Mouse (Mus musculus): ENCODE results near the gene Gm5800. TPM values are rescaled to one million over a fixed set of nuclear protein-coding genes. Genes with fewer than 3 reads are reported as not detected.
"Not testable (repeated sequence)": the region's sequence is repeated elsewhere in the genome, so short reads cannot be mapped to it uniquely, and the experiment has no call there.

Gene Gm5800
- polyA plus RNA-seq (2015; fragmentation: Nextera tagmentation; extraction: Ambion mirVana): not detected in 2 replicates

DNA sequence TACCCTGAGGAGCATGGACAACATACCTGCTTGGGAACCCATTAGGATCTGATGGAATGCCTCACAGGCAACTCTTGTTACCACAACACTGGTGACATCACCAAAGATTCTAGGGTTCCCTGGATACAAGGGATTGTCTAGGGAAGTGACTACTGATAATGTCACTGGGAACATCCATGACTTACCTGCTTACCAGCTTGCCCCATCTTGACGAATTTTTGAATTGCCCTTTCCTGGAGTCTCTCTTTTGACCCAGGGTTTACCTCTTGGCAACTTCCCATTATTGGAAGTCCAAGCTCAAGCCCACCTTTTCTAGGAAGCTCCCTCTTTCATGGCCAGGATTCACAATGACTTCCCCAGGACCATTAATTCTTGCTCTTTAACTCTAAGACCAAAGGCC is at the start of gene Gm5800:
Gm5800 (minus strand) TSS at position 101 of the 400 bp plus-strand sequence.
- no peak for ATAC-seq (ENCODE audit: low read depth)
- Histone ChIP-seq H3K4me1 (replicated peaks) (no peaks in the 10 kb centered on the region), H3K27me3 (no peaks in the 10 kb centered on the region), H3K9ac (no peak within 1 kb of the TSS), H3K9me3 (no peaks in the 10 kb centered on the region), H3K36me3 (no peaks in the 10 kb centered on the region), H3K4me2 (no peak within 1 kb of the TSS), H3K4me3 (no peak within 1 kb of the TSS), H3K27ac (replicated peaks) (no peak within 1 kb of the TSS)
- WGBS: 50% methylated on average over 1 of the region's 1 CpGs

DNA sequence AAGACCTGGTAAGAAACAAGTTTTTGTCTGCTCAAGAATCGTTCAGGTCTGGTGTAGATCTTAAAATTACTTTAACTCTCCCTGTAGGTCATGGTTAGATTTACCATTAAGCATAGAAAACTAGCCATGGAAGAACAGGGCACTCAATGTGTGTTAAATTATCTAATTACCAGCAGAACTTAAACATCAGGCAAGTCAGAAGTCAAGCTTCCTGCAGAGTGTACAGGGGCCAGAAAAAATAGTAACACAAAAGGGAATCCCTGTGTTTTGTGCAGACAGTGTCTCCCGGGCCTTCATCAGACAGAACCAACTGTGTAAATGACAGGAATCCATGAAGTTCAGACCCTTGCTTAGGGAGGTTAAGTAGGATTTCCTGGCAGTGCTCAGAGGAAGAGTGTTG is 39.0 kb upstream of the Gm5800 start:
- Histone ChIP-seq H3K27me3 (no peaks in the 10 kb centered on the region), H3K9me3 (no peaks in the 10 kb centered on the region), H3K27ac (replicated peaks) (no peak overlapping the region), H3K4me3 (no peak overlapping the region), H3K9ac (no peak overlapping the region), H3K4me2 (no peak overlapping the region), H3K4me1 (replicated peaks) (no peaks in the 10 kb centered on the region), H3K36me3 (no peaks in the 10 kb centered on the region)
- WGBS: 75% methylated on average over 2 of the region's 2 CpGs
- ATAC-seq (ENCODE audit: low read depth): no peak

DNA sequence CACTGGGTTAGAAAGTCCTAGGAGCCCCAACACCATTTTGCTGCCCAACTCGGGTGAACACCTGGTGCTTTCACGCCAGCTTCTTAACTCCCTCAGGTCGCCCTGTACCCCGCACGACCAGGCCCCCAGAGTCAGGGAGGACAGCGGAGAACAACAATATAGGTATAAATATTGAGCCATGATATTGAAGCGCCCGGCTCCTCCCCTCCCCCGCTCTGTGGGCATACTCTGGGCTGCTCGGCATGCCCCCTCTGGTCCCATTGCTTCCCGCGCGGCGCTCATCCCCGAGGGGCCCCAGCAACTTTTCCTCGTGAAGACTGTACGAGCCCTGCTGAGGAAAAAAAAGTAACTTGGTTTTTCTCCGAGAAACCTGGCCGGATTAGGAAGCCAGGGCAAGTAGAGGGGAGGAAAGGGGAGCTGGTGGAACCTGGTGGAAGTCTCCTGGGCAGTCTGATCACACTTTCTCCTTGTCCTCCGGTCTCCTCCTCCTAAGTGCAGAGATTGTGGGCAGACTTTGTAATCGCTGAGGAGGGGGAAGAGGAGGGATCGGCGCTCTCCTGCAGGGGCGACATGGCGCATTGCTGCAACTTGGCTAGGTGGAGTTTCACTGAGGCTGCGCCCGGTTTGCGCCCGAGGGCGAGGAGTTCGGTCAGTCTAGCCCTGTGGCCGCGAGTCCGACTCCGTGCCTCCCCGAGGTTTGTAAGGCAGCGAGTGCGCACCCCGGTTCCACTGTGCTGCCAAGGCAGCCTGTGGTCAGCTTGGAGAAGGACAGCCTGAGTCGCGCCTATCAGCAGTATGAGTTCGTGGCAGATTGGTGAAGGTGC is 23.6 kb upstream of the Gm5800 start:
- WGBS: under 1% methylated on average over 42 of the region's 42 CpGs
- H3K9ac ChIP-seq: peak overlapping the region; percentile 41; the same call in 1 of the 2 replicates
- no peak for ATAC-seq (ENCODE audit: low read depth)

DNA sequence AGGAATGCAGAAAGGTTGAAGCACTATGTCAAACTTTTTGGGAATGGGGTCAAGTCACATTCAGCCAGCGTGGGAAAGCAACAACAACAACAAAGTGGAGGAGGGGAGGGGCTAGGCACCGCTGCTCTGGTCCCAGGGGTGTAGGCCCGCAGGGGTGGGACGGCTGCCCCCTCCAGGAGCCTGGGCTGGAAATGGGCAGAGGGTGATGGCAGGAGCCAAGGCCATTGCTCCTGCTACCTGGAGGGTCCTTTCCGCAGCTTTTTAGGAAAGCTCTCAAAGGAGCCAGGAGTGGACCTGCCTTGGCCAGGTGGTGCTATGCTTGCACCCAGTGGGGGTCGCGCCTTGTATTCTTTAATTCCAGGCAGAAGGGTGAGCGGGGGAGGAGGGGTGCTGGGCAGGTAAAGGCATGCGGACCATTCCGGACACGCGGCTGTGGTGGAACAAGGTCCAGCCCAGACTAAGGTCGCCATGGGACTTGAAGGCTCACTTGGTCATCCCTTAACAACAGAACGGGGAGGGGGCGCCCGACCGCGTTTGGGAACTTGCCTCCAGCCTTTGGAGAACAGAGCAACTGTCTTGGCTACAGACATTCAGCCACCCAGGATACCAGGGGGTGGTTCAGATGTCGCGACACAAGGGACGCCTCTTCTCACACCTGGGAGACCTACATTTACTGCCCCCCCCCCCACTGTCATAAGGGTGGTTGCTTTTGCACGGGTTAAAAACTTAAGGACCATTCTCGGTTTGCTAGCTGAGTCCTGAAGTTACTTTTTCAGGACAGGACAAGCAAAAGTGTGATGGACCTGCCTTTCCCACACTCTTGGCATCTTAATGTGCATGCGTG is 22.4 kb upstream of the Gm5800 start:
- peak overlapping the region; percentile 25 for H3K4me3 ChIP-seq
- no peaks in the 10 kb centered on the region for H3K9me3 ChIP-seq
- peaks cover 26% of the 10 kb centered on the region for H3K4me1 ChIP-seq (replicated peaks)
- H3K27me3 ChIP-seq: peaks cover 54% of the 10 kb centered on the region
- under 1% methylated on average over 24 of the region's 24 CpGs for WGBS
- H3K4me2 ChIP-seq: peak overlapping the region; percentile 44
- ATAC-seq (ENCODE audit: low read depth): no peak
- no peaks in the 10 kb centered on the region for H3K36me3 ChIP-seq
- no peak overlapping the region for H3K9ac ChIP-seq
- no peak overlapping the region for H3K27ac ChIP-seq (replicated peaks)

More for the DNA sequence above, 23.6 kb upstream of the Gm5800 start:
- Histone ChIP-seq H3K9me3 (no peaks in the 10 kb centered on the region), H3K4me1 (replicated peaks) (peaks cover 26% of the 10 kb centered on the region), H3K4me2 (peak overlapping the region; percentile 60), H3K36me3 (no peaks in the 10 kb centered on the region), H3K27me3 (peaks cover 54% of the 10 kb centered on the region), H3K27ac (replicated peaks) (no peak overlapping the region), H3K4me3 (peak overlapping the region; percentile 32)

DNA sequence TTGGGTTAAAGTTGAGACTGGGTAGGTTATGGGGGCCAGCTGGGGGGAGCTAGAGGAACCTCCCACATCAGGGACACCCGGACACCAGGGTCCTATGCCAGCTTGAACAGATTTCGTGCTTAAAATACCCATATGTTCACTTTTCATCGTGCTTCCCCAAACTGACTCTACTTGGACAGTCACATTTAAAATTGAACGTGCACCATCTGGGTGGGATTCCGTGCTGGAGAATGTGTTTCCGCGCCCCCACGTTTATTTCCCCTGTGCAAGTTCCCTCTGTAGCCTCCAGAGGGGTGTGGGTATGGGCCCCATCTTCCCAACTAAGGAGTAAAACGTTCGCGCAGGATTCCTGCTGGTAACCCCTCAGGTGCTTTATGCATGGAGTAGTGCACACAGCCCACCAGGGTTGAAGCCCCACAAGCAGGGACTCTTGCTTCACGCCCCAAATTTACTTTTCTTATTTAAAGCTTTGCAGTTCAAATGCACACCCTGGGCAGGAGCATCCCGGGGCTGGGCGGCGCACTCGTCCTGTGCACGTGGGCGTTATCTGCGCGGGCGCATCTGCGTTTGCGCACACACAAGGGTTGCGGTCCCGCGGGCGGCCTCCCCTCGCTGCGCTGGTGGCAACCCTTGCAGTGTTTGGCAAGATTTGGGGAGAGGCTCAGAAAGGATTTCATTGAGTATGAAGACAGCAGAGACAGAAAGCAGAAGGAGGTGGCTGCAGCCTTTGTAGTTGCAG is 21.6 kb upstream of the Gm5800 start:
- H3K36me3 ChIP-seq: no peaks in the 10 kb centered on the region
- peak overlapping the region; percentile 25 for H3K4me3 ChIP-seq
- H3K4me1 ChIP-seq (replicated peaks): peaks cover 26% of the 10 kb centered on the region
- no peak overlapping the region for H3K9ac ChIP-seq
- H3K27me3 ChIP-seq: peaks cover 54% of the 10 kb centered on the region
- WGBS: 3% methylated on average over 29 of the region's 29 CpGs
- no peak overlapping the region for H3K27ac ChIP-seq (replicated peaks)
- H3K9me3 ChIP-seq: no peaks in the 10 kb centered on the region
- peak overlapping the region; percentile 44 for H3K4me2 ChIP-seq
- no peak for ATAC-seq (ENCODE audit: low read depth)

DNA sequence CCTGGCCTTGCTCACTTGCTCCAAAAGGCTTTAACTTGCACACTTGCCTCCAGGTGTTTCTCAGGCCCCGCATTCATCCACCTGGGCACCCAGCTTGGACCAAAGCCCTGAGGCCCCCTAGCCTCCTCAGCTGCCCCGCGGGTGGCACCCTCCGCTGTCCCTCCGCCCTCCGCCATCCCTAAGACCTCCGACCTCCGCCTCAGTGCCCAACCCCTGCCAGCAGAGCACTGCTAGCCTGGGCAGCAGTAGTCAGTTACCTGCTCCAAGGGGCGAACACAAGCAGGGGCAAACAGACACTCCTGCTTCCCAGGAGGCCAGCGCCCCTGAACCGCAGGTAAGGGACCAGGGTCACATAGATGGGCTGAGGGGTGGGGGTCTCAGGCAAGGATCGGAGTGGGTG is 21.0 kb upstream of the Gm5800 start:
- no peak for ATAC-seq (ENCODE audit: low read depth)
- 15% methylated on average over 12 of the region's 12 CpGs for WGBS
- no peak overlapping the region for H3K27ac ChIP-seq (replicated peaks)
- H3K36me3 ChIP-seq: no peaks in the 10 kb centered on the region
- H3K4me3 ChIP-seq: no peak overlapping the region
- H3K4me1 ChIP-seq (replicated peaks): peaks cover 26% of the 10 kb centered on the region
- no peaks in the 10 kb centered on the region for H3K9me3 ChIP-seq
- H3K9ac ChIP-seq: no peak overlapping the region
- H3K4me2 ChIP-seq: no peak overlapping the region
- H3K27me3 ChIP-seq: peaks cover 54% of the 10 kb centered on the region

DNA sequence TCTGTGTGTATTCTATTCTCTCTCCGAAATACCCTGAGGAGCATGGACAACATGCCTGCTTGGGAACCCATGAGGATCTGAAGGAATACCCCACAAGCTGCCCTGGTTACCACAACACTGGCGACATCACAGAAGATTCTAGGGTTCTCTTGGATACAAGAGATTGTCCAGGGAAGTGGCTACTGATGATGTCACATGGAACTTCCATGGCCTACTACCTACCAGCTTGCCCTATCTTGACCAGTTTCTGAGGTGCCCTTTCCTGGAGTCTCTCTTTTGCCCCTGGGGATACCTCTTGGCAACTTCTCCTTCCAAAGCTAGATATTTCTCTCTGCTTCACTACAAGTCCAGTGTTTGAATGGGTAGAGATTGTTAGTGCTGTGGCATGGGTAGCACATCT is 21.6 kb downstream of the Gm5800 start, which contains the start of gene Gm17079:
Gm17079 (minus strand) TSS at position 101 of the 400 bp plus-strand sequence.
- not testable (repeated sequence) for H3K9ac ChIP-seq; H3K4me2 ChIP-seq; H3K9me3 ChIP-seq; H3K27ac ChIP-seq (replicated peaks); ATAC-seq (ENCODE audit: low read depth); H3K36me3 ChIP-seq; H3K4me3 ChIP-seq; H3K27me3 ChIP-seq; H3K4me1 ChIP-seq (replicated peaks)
- 93% methylated on average over 1 of the region's 2 CpGs for WGBS

DNA sequence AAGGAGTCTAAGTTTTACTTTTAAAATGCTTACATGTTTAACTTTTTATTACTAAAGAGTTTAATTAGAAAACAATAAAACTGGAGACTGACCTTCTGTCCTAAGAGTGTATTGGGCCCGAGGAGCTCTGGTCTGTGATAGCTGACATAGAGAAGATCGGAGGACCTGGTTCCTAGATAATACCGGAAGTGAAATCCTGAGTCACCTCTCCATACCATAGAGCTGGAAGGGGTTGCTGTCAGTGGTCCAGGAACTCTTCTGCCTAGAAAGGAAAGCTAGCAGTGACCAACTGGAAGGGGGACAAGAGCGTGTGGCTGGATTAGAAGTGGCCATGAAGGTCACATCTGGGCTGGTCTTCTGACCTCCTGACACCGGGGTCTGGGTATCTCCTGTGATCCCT is 39.7 kb downstream of the Gm5800 start:
- WGBS: 90% methylated on average over 5 of the region's 5 CpGs

More for the DNA sequence above, 39.7 kb downstream of the Gm5800 start:
- no peak overlapping the region for H3K27ac ChIP-seq (replicated peaks)
- no peaks in the 10 kb centered on the region for H3K36me3 ChIP-seq
- H3K27me3 ChIP-seq: no peaks in the 10 kb centered on the region
- H3K4me2 ChIP-seq: no peak overlapping the region
- H3K4me1 ChIP-seq (replicated peaks): no peaks in the 10 kb centered on the region
- ATAC-seq (ENCODE audit: low read depth): no peak
- H3K9me3 ChIP-seq: no peaks in the 10 kb centered on the region
- no peak overlapping the region for H3K4me3 ChIP-seq
- H3K9ac ChIP-seq: no peak overlapping the region

Other genes starting within 250 kb of the Gm5800 start
- not detected in 2 replicates for gene Gm5622, start 164.4 kb downstream of the Gm5800 start, polyA plus RNA-seq (2015; fragmentation: Nextera tagmentation; extraction: Ambion mirVana)
- not detected in 2 replicates for gene Gm17175, start 143.1 kb downstream of the Gm5800 start, polyA plus RNA-seq (2015; fragmentation: Nextera tagmentation; extraction: Ambion mirVana)
- gene Gm17174, start 125.0 kb downstream of the Gm5800 start, polyA plus RNA-seq (2015; fragmentation: Nextera tagmentation; extraction: Ambion mirVana): not detected in 2 replicates
- not detected in 2 replicates for gene Gm17078, start 105.9 kb downstream of the Gm5800 start, polyA plus RNA-seq (2015; fragmentation: Nextera tagmentation; extraction: Ambion mirVana)
- gene Gm4181, start 81.5 kb downstream of the Gm5800 start, polyA plus RNA-seq (2015; fragmentation: Nextera tagmentation; extraction: Ambion mirVana): not detected in 2 replicates
- not detected in 2 replicates for gene Gm17079, start 21.7 kb downstream of the Gm5800 start, polyA plus RNA-seq (2015; fragmentation: Nextera tagmentation; extraction: Ambion mirVana)
- gene Ang4, start 56.4 kb upstream of the Gm5800 start, polyA plus RNA-seq (2015; fragmentation: Nextera tagmentation; extraction: Ambion mirVana): not detected in 2 replicates
- not detected in 2 replicates for gene AY358078, start 82.9 kb upstream of the Gm5800 start, polyA plus RNA-seq (2015; fragmentation: Nextera tagmentation; extraction: Ambion mirVana)
- gene Ear6, start 136.5 kb upstream of the Gm5800 start, polyA plus RNA-seq (2015; fragmentation: Nextera tagmentation; extraction: Ambion mirVana): not detected in 2 replicates
- 69.9 and 78.4 TPM in 2 replicates for gene Mettl17, start 167.7 kb upstream of the Gm5800 start, polyA plus RNA-seq (2015; fragmentation: Nextera tagmentation; extraction: Ambion mirVana)
- 1.3 and 1.5 TPM in 2 replicates for gene Slc39a2, start 175.7 kb upstream of the Gm5800 start, polyA plus RNA-seq (2015; fragmentation: Nextera tagmentation; extraction: Ambion mirVana)
- 151 and 159 TPM in 2 replicates for gene Ndrg2, start 197.0 kb upstream of the Gm5800 start, polyA plus RNA-seq (2015; fragmentation: Nextera tagmentation; extraction: Ambion mirVana)
- gene Tppp2, start 201.2 kb upstream of the Gm5800 start, polyA plus RNA-seq (2015; fragmentation: Nextera tagmentation; extraction: Ambion mirVana): not detected in 2 replicates
- not detected in 2 replicates for gene Rnase13, start 205.6 kb upstream of the Gm5800 start, polyA plus RNA-seq (2015; fragmentation: Nextera tagmentation; extraction: Ambion mirVana)

Measured in neural tube, embryonic 13.5 days (tissue).